Mouse (Mus musculus): ENCODE results near the gene Dcst2.
A peak's percentile ranks its signal among the peaks of the same experiment; 100 is the strongest.

Dcst2 gene

DNA sequence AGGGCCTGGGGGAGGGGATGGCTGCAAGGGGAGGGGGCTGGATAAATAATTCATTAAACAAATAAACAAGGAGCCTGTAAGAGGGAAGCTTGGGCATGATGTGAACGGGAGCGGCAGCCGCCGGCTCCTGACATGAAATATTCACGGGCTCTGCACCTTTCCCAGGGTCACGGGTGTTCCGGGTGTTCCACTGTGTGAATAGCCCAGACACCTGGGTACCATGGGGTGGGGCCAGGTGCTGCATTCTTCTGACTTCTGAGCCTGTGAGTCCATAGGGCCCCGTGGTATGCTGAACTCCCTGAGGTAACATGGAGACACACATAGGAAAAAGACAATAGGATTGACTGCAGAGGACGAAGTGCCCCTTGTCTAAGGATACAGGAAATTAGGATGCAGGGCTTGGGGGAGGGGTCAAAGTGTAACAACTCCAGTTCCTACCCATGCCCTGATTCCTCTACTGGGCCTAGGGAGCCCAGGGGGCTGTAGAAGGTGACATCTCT is 34.4 kb upstream of the Dcst2 start:
- peaks cover 18% of the 10 kb centered on the region for H3K27me3 ChIP-seq (ENCODE audit: insufficient read depth, low read length)
- H3K9me3 ChIP-seq (ENCODE audit: low read length) = no peaks in the 10 kb centered on the region
- peaks cover 76% of the 10 kb centered on the region for H3K4me1 ChIP-seq (replicated peaks; ENCODE audit: low read depth, low read length)
- TF ChIP-seq POU5F1 (IDR thresholded peaks at IDR 0.05; ENCODE audit: borderline replicate concordance, low read length) (no peak), NANOG (IDR thresholded peaks at IDR 0.05; ENCODE audit: borderline replicate concordance, low read length) (no peak), CTCF (conservative IDR thresholded peaks at IDR 0.05; ENCODE audit: low read length) (no peak)
- no peaks in the 10 kb centered on the region for H3K36me3 ChIP-seq (ENCODE audit: insufficient read depth, low read length)
- peak overlapping the region; percentile 56 for H3K4me3 ChIP-seq (replicated peaks; ENCODE audit: low read length)

DNA sequence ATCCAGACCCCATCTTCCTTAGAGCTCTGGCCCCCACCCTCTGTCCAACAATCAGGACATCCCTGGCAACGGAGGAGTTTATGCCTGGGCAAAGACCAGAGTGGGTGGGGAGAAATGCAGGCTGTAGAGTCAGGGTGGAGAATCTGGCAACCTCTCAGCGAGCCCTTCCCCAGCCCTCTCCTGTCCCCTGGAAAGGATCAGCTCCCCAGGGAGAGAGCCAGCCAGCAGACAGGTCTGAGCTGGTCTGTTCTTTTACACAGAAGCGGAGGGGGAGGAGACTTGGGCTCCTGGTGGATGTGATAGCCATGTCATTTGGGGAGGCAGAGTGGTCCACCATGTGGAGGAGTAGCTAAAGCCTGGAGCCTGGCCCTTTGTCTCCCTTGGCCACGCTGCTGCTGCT is 33.2 kb upstream of the Dcst2 start:
- H3K27me3 ChIP-seq (ENCODE audit: insufficient read depth, low read length) = peaks cover 15% of the 10 kb centered on the region
- no peaks in the 10 kb centered on the region for H3K9me3 ChIP-seq (ENCODE audit: low read length)
- peaks cover 81% of the 10 kb centered on the region for H3K4me1 ChIP-seq (replicated peaks; ENCODE audit: low read depth, low read length)
- H3K4me3 ChIP-seq (replicated peaks; ENCODE audit: low read length) = peak overlapping the region; percentile 56
- peaks cover 7% of the 10 kb centered on the region for H3K36me3 ChIP-seq (ENCODE audit: insufficient read depth, low read length)
- no peak for TF ChIP-seq POU5F1 (IDR thresholded peaks at IDR 0.05; ENCODE audit: borderline replicate concordance, low read length)
- no peak for TF ChIP-seq NANOG (IDR thresholded peaks at IDR 0.05; ENCODE audit: borderline replicate concordance, low read length)
- no peak for TF ChIP-seq CTCF (conservative IDR thresholded peaks at IDR 0.05; ENCODE audit: low read length)

DNA sequence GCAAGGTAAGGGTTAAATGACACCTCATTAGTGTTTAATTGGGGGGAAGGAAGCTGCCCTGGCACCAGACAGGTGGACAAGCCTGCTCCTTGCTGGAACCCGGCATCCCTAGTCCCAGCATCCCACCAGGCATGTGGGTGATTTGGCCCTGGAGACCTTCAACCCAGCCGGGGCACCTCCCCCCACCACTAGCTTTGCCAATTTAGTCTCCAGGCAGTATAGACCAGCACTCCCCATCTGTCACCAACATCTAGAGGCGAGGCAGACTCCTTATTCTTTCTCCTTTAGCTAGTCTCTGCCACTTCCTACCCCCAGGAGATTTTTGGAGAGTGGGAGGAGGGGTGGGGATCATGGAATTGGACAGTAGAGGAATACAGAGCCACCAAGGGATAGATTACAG is 31.4 kb upstream of the Dcst2 start:
- peaks cover 24% of the 10 kb centered on the region for H3K27me3 ChIP-seq (ENCODE audit: insufficient read depth, low read length)
- peaks cover 25% of the 10 kb centered on the region for H3K36me3 ChIP-seq (ENCODE audit: insufficient read depth, low read length)
- H3K4me3 ChIP-seq (replicated peaks; ENCODE audit: low read length) = no peak overlapping the region; the same call in 1 of the 2 replicates
- peaks cover 91% of the 10 kb centered on the region for H3K4me1 ChIP-seq (replicated peaks; ENCODE audit: low read depth, low read length)
- TF ChIP-seq CTCF (conservative IDR thresholded peaks at IDR 0.05; ENCODE audit: low read length) (no peak), POU5F1 (IDR thresholded peaks at IDR 0.05; ENCODE audit: borderline replicate concordance, low read length) (no peak), NANOG (IDR thresholded peaks at IDR 0.05; ENCODE audit: borderline replicate concordance, low read length) (no peak)
- no peaks in the 10 kb centered on the region for H3K9me3 ChIP-seq (ENCODE audit: low read length)

- Histone ChIP-seq H3K4me3 (replicated peaks; ENCODE audit: low read length) (0 out of 2 replicates have a peak overlapping the region, but pooled peaks have one; percentile 61), H3K27me3 (ENCODE audit: insufficient read depth, low read length) (peaks cover 20% of the 10 kb centered on the region), H3K36me3 (ENCODE audit: insufficient read depth, low read length) (peaks cover 26% of the 10 kb centered on the region), H3K4me1 (replicated peaks; ENCODE audit: low read depth, low read length) (peaks cover 97% of the 10 kb centered on the region), H3K9me3 (ENCODE audit: low read length) (no peaks in the 10 kb centered on the region)
- TF ChIP-seq CTCF (conservative IDR thresholded peaks at IDR 0.05; ENCODE audit: low read length) (no peak), POU5F1 (IDR thresholded peaks at IDR 0.05; ENCODE audit: borderline replicate concordance, low read length) (no peak), NANOG (IDR thresholded peaks at IDR 0.05; ENCODE audit: borderline replicate concordance, low read length) (no peak)
Measured at GRCm38 (mm10) chr3:89330948-89331347, 30.8 kb upstream of the Dcst2 start.

DNA sequence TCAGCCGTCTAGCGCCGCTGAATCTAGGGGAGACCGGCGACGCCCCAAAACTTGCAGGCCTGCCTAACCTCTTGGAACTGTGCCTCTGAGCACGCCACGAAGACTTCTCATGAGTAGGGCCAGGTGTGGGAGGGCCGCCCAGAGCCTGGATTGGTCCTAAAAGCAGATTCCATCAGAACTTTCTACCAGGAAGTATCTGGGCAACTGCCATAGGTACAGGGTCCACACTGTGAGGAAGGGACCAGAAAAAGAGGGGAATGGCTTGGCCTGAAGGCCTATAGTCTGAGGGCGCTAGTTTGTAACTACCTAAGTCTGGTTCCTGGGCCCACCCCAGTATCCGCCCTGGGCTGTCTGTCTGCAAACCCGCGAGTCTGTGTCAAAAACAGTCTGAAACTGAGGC is 30.2 kb upstream of the Dcst2 start:
- Histone ChIP-seq H3K9me3 (ENCODE audit: low read length) (no peaks in the 10 kb centered on the region), H3K27me3 (ENCODE audit: insufficient read depth, low read length) (peaks cover 18% of the 10 kb centered on the region), H3K4me3 (replicated peaks; ENCODE audit: low read length) (peak overlapping the region; percentile 61), H3K36me3 (ENCODE audit: insufficient read depth, low read length) (peaks cover 26% of the 10 kb centered on the region), H3K4me1 (replicated peaks; ENCODE audit: low read depth, low read length) (peaks cover 99% of the 10 kb centered on the region)
- TF ChIP-seq POU5F1 (IDR thresholded peaks at IDR 0.05; ENCODE audit: borderline replicate concordance, low read length) (no peak), CTCF (conservative IDR thresholded peaks at IDR 0.05; ENCODE audit: low read length) (no peak), NANOG (IDR thresholded peaks at IDR 0.05; ENCODE audit: borderline replicate concordance, low read length) (no peak)

DNA sequence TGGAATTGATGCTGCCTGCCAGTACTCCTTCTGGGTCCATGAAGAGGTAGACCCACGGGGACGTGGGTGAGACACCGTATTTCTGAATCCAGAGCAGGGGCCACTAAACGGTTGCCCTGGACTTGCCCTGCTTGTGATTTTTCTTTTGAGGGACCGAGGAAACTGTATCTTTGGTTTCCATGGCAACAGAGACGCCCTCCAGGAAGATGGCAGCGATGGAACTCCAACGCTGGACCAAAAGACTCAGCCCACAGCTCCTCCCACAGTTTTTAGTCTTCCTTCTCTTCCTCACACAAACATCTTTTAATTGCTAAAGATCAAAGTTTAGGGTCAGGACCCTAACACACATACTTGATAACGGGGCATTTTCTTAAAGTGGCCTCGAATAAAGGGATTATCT is 29.8 kb upstream of the Dcst2 start:
- H3K27me3 ChIP-seq (ENCODE audit: insufficient read depth, low read length) = peaks cover 18% of the 10 kb centered on the region
- no peak for TF ChIP-seq CTCF (conservative IDR thresholded peaks at IDR 0.05; ENCODE audit: low read length)
- no peak for TF ChIP-seq POU5F1 (IDR thresholded peaks at IDR 0.05; ENCODE audit: borderline replicate concordance, low read length)
- TF ChIP-seq NANOG (IDR thresholded peaks at IDR 0.05; ENCODE audit: borderline replicate concordance, low read length) = no peak
- H3K4me1 ChIP-seq (replicated peaks; ENCODE audit: low read depth, low read length) = peaks cover 99% of the 10 kb centered on the region
- H3K36me3 ChIP-seq (ENCODE audit: insufficient read depth, low read length) = peaks cover 26% of the 10 kb centered on the region
- peak overlapping the region; percentile 61 for H3K4me3 ChIP-seq (replicated peaks; ENCODE audit: low read length)
- no peaks in the 10 kb centered on the region for H3K9me3 ChIP-seq (ENCODE audit: low read length)

DNA sequence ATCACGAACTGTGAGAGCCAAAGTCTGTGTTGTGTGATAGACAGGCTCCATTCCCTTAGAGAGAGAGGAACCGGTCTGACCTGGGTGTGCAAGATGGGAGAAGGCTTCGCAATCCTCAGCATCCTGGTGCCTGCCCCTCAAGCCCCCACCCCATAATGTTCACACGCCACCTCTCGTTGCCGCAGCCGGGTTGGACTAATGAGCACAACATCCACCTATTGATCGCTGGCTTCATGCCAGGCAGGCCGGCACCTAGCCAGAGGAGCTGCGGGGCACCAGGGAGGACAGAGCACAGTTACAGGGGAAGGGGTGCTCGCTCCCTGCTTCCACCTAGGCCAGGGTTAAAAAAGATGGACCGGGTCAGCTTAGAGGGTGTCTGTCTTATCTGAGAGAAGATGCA is 29.3 kb upstream of the Dcst2 start:
- no peak for TF ChIP-seq CTCF (conservative IDR thresholded peaks at IDR 0.05; ENCODE audit: low read length)
- no peak for TF ChIP-seq NANOG (IDR thresholded peaks at IDR 0.05; ENCODE audit: borderline replicate concordance, low read length)
- no peak for TF ChIP-seq POU5F1 (IDR thresholded peaks at IDR 0.05; ENCODE audit: borderline replicate concordance, low read length)

GRCm38 (mm10) chr3:89333053-89333452 is 28.7 kb upstream of the Dcst2 start:
- Histone ChIP-seq H3K27me3 (ENCODE audit: insufficient read depth, low read length) (peaks cover 18% of the 10 kb centered on the region), H3K36me3 (ENCODE audit: insufficient read depth, low read length) (peaks cover 26% of the 10 kb centered on the region), H3K4me1 (replicated peaks; ENCODE audit: low read depth, low read length) (peaks cover 93% of the 10 kb centered on the region), H3K4me3 (replicated peaks; ENCODE audit: low read length) (peak overlapping the region; percentile 39; the same call in 1 of the 2 replicates), H3K9me3 (ENCODE audit: low read length) (no peaks in the 10 kb centered on the region)
- TF ChIP-seq POU5F1 (IDR thresholded peaks at IDR 0.05; ENCODE audit: borderline replicate concordance, low read length) (no peak), NANOG (IDR thresholded peaks at IDR 0.05; ENCODE audit: borderline replicate concordance, low read length) (no peak), CTCF (conservative IDR thresholded peaks at IDR 0.05; ENCODE audit: low read length) (no peak)

More for the DNA sequence above, 29.3 kb upstream of the Dcst2 start:
- no peaks in the 10 kb centered on the region for H3K9me3 ChIP-seq (ENCODE audit: low read length)
- peaks cover 26% of the 10 kb centered on the region for H3K36me3 ChIP-seq (ENCODE audit: insufficient read depth, low read length)
- H3K4me1 ChIP-seq (replicated peaks; ENCODE audit: low read depth, low read length) = peaks cover 98% of the 10 kb centered on the region
- no peak overlapping the region for H3K4me3 ChIP-seq (replicated peaks; ENCODE audit: low read length)
- peaks cover 18% of the 10 kb centered on the region for H3K27me3 ChIP-seq (ENCODE audit: insufficient read depth, low read length)

- TF ChIP-seq POU5F1 (IDR thresholded peaks at IDR 0.05; ENCODE audit: borderline replicate concordance, low read length) (no peak), NANOG (IDR thresholded peaks at IDR 0.05; ENCODE audit: borderline replicate concordance, low read length) (no peak), CTCF (conservative IDR thresholded peaks at IDR 0.05; ENCODE audit: low read length) (no peak)
Measured at GRCm38 (mm10) chr3:89336529-89336928, 25.2 kb upstream of the Dcst2 start.

More at GRCm38 (mm10) chr3:89336529-89336928, 25.2 kb upstream of the Dcst2 start:
- Histone ChIP-seq H3K4me3 (replicated peaks; ENCODE audit: low read length) (peak overlapping the region; percentile 88), H3K36me3 (ENCODE audit: insufficient read depth, low read length) (peaks cover 35% of the 10 kb centered on the region), H3K4me1 (replicated peaks; ENCODE audit: low read depth, low read length) (peaks cover 88% of the 10 kb centered on the region), H3K27me3 (ENCODE audit: insufficient read depth, low read length) (peaks cover 18% of the 10 kb centered on the region), H3K9me3 (ENCODE audit: low read length) (no peaks in the 10 kb centered on the region)

Data from E14TG2a.4 (cell line).